Mouse (Mus musculus) liver, embryonic 14.5 days (tissue): ENCODE measurements at regions not wholly inside any gene's neighbourhood (a gene's known extent, or its start where the extent isn't known, plus 50 kb on each side); places are given as distances from the start of the nearest gene placed in this dataset.

Experiments
- ATAC-seq: fragments of 200-750 bp; cut with Nextera tagmentation; 2 replicates; pipeline ENCODE4 v1.8.0; 2017; ENCODE audit warnings: moderate number of reproducible peaks, mild to moderate bottlenecking, moderate library complexity; ENCODE audit not compliant: insufficient read depth
- DNase-seq, 3 experiments: peaks; one replicate each; pipeline ENCODE4 v3.0.0-alpha.2; 2012 to 2013; ENCODE audit warnings: low read depth in 3 of 3, low spot score in 3 of 3
- H3K27ac ChIP-seq: fragments of 300-500 bp; sonication (generic); 2 replicates; pipeline ENCODE4 v1.5.1; 2014; ENCODE audit warnings: moderate library complexity, mild to moderate bottlenecking, control low read depth, inconsistent platforms
- H3K27me3 ChIP-seq: fragments of 300-500 bp; sonication (generic); 2 replicates; pipeline ENCODE4 v1.6.1; 2014; ENCODE audit warnings: mild to moderate bottlenecking, low read length, moderate library complexity; ENCODE audit not compliant: control insufficient read depth, insufficient read depth
- H3K36me3 ChIP-seq: fragments of 300-500 bp; sonication (generic); replicated peaks from 2 replicates; pipeline ENCODE4 v1.6.1; 2014; ENCODE audit warnings: low read depth; ENCODE audit not compliant: control insufficient read depth, insufficient read depth
- H3K4me1 ChIP-seq, 2 experiments: fragments of 200-500 bp in 1 of 2; fragments of 300-500 bp in 1 of 2; sonication (generic) in 1 of 2; replicated peaks; 2 replicates each; pipeline ENCODE4 v1.6.1; 2012 to 2014; ENCODE audit warnings: antibody characterized with exemption in 1 of 2, inconsistent platforms in 1 of 2, low read length in 1 of 2; ENCODE audit not compliant: control insufficient read depth in 2 of 2, insufficient read depth in 2 of 2
- H3K4me2 ChIP-seq: fragments of 300-500 bp; sonication (generic); 2 replicates; pipeline ENCODE4 v1.6.1; 2014; ENCODE audit warnings: low read depth, mild to moderate bottlenecking, control low read depth, moderate library complexity
- H3K4me3 ChIP-seq, 2 experiments: fragments of 200-500 bp in 1 of 2; fragments of 300-500 bp in 1 of 2; sonication (generic) in 1 of 2; 2 replicates each; pipeline ENCODE4 v1.5.1; 2012 to 2014; ENCODE audit warnings: low read depth in 2 of 2, low read length in 2 of 2, mild to moderate bottlenecking in 2 of 2, control low read depth in 1 of 2, inconsistent platforms in 1 of 2, moderate library complexity in 1 of 2; ENCODE audit not compliant: insufficient read depth in 1 of 2
- H3K9ac ChIP-seq: fragments of 300-500 bp; sonication (generic); replicated peaks from 2 replicates; pipeline ENCODE4 v1.6.1; 2014; ENCODE audit warnings: mild to moderate bottlenecking, control low read depth, moderate library complexity
- H3K9me3 ChIP-seq: fragments of 300-500 bp; sonication (generic); 2 replicates; pipeline ENCODE4 v1.6.1; 2016; ENCODE audit warnings: low read length, mixed read lengths; ENCODE audit not compliant: control insufficient read depth
- CTCF ChIP-seq: IDR thresholded peaks from 2 replicates; pipeline ENCODE4 v1.5.1; 2016; ENCODE audit warnings: antibody characterized with exemption, low read depth, control low read depth
- EP300 ChIP-seq: IDR thresholded peaks from 2 replicates; pipeline ENCODE4 v1.6.1; 2016; ENCODE audit warnings: antibody characterized with exemption, low read depth
- WGBS: fragments of 180-500 bp; shearing (Covaris S2); extraction: QIAGEN DNeasy Blood & Tissue Kit; methylation state at CpG from one replicate; pipeline ENCODE4 v1.1.7; 2014; ENCODE audit not compliant: insufficient replicate concordance; 5-methylcytosine and 5-hydroxymethylcytosine counted together

GRCm38 (mm10) chr14:98654191-98654809, 339.8 kb downstream of the Rpl36a-ps1 start:
- Histone ChIP-seq H3K27ac (no peak overlapping the region), H3K4me1 (no peaks in the 10 kb centered on the region), H3K4me3 (no peak overlapping the region), H3K9me3 (no peaks in the 10 kb centered on the region), H3K27me3 (no peaks in the 10 kb centered on the region), H3K36me3 (no peaks in the 10 kb centered on the region), H3K4me2 (no peak overlapping the region), H3K9ac (no peak overlapping the region)
- no peak for ATAC-seq
- TF ChIP-seq EP300 (no peak), CTCF (no peak)
- no peak for DNase-seq
- WGBS, result 56% methylated on average over 6 of the region's 6 CpGs

GRCm38 (mm10) chr14:98651221-98651620, 342.9 kb downstream of the Rpl36a-ps1 start:
- Histone ChIP-seq H3K27me3 (no peaks in the 10 kb centered on the region), H3K27ac (no peak overlapping the region), H3K9me3 (no peaks in the 10 kb centered on the region), H3K4me2 (no peak overlapping the region), H3K9ac (no peak overlapping the region), H3K4me1 (no peaks in the 10 kb centered on the region), H3K4me3 (no peak overlapping the region), H3K36me3 (no peaks in the 10 kb centered on the region)
- TF ChIP-seq CTCF, result no peak
- no peak for TF ChIP-seq EP300
- DNase-seq (no peak), ATAC-seq (no peak)
- WGBS, result 59% methylated on average over 6 of the region's 6 CpGs

- 55% methylated on average over 4 of the region's 4 CpGs for WGBS
- Histone ChIP-seq H3K4me3 (no peak overlapping the region), H3K9ac (no peak overlapping the region), H3K4me1 (no peaks in the 10 kb centered on the region), H3K27ac (no peak overlapping the region), H3K36me3 (no peaks in the 10 kb centered on the region), H3K9me3 (no peaks in the 10 kb centered on the region), H3K27me3 (no peaks in the 10 kb centered on the region), H3K4me2 (no peak overlapping the region)
- TF ChIP-seq EP300 (no peak), CTCF (no peak)
- DNase-seq (no peak), ATAC-seq (no peak)
Measured at GRCm38 (mm10) chr14:98650520-98650919, 343.6 kb downstream of the Rpl36a-ps1 start.

GRCm38 (mm10) chr14:98647614-98648013, 346.5 kb downstream of the Rpl36a-ps1 start:
- Histone ChIP-seq H3K4me2 (no peak overlapping the region), H3K4me1 (no peaks in the 10 kb centered on the region), H3K9ac (no peak overlapping the region), H3K36me3 (no peaks in the 10 kb centered on the region), H3K27me3 (no peaks in the 10 kb centered on the region), H3K27ac (no peak overlapping the region), H3K9me3 (no peaks in the 10 kb centered on the region), H3K4me3 (no peak overlapping the region)
- ATAC-seq, result no peak
- no peak for TF ChIP-seq EP300
- TF ChIP-seq CTCF, result no peak
- no peak for DNase-seq
- WGBS, result 50% methylated on average over 4 of the region's 4 CpGs

GRCm38 (mm10) chr14:98643756-98644155, 350.4 kb downstream of the Rpl36a-ps1 start:
- 57% methylated on average over 1 of the region's 1 CpGs for WGBS
- no peaks in the 10 kb centered on the region for H3K36me3 ChIP-seq
- H3K9ac ChIP-seq, result no peak overlapping the region
- H3K4me2 ChIP-seq, result no peak overlapping the region
- DNase-seq (no peak), ATAC-seq (no peak)
- no peaks in the 10 kb centered on the region for H3K27me3 ChIP-seq
- TF ChIP-seq EP300 (no peak), CTCF (no peak)
- no peaks in the 10 kb centered on the region for H3K9me3 ChIP-seq
- H3K4me3 ChIP-seq, result no peak overlapping the region
- H3K27ac ChIP-seq, result no peak overlapping the region
- H3K4me1 ChIP-seq, result no peaks in the 10 kb centered on the region
